Mouse (Mus musculus) midbrain, postnatal 0 days (tissue): Measurements from ENCODE around the gene Ccdc92. TPM values are rescaled to one million over a fixed set of nuclear protein-coding genes. Genes with fewer than 3 reads are reported as not detected.

Experiments
- ATAC-seq: fragments of 200-750 bp; cut with Nextera tagmentation; 2 replicates; pipeline ENCODE4 v1.8.0; 2017; ENCODE audit warnings: moderate number of reproducible peaks, mild to moderate bottlenecking, moderate TSS enrichment, moderate library complexity; ENCODE audit not compliant: low FRiP score
- DNase-seq: peaks from one replicate; pipeline ENCODE4 v3.0.0-alpha.2; 2015; ENCODE audit warnings: low spot score
- H3K27ac ChIP-seq: fragments of 300-500 bp; sonication (generic); 2 replicates; pipeline ENCODE4 v1.5.1; 2014; ENCODE audit warnings: low read depth, mild to moderate bottlenecking, low read length, mixed read lengths
- H3K27me3 ChIP-seq: fragments of 300-500 bp; sonication (generic); 2 replicates; pipeline ENCODE4 v1.6.1; 2014; ENCODE audit warnings: low read length, control low read depth, mixed read lengths; ENCODE audit not compliant: insufficient read depth
- H3K36me3 ChIP-seq: fragments of 300-500 bp; sonication (generic); 2 replicates; pipeline ENCODE4 v1.6.1; 2014; ENCODE audit warnings: low read length, control low read depth, mixed read lengths; ENCODE audit not compliant: insufficient read depth
- H3K4me1 ChIP-seq: fragments of 300-500 bp; sonication (generic); 2 replicates; pipeline ENCODE4 v1.6.1; 2014; ENCODE audit warnings: mild to moderate bottlenecking, control low read depth, antibody characterized with exemption, low read length, mixed read lengths; ENCODE audit not compliant: insufficient read depth
- H3K4me2 ChIP-seq: fragments of 300-500 bp; sonication (generic); 2 replicates; pipeline ENCODE4 v1.6.1; 2014; ENCODE audit warnings: low read depth, mild to moderate bottlenecking, low read length, mixed read lengths; ENCODE audit not compliant: poor library complexity, severe bottlenecking
- H3K4me3 ChIP-seq: fragments of 300-500 bp; sonication (generic); 2 replicates; pipeline ENCODE4 v1.5.1; 2014; ENCODE audit warnings: low read depth, mild to moderate bottlenecking, low read length, moderate library complexity
- H3K9ac ChIP-seq: fragments of 300-500 bp; sonication (generic); replicated peaks from 2 replicates; pipeline ENCODE4 v1.6.1; 2014; ENCODE audit warnings: mild to moderate bottlenecking, low read length, moderate library complexity, mixed read lengths; ENCODE audit not compliant: poor library complexity, severe bottlenecking
- H3K9me3 ChIP-seq: fragments of 300-500 bp; sonication (generic); 2 replicates; pipeline ENCODE4 v1.6.1; 2016; ENCODE audit warnings: low read length, control low read depth
- CTCF ChIP-seq: IDR thresholded peaks from 2 replicates; pipeline ENCODE4 v1.5.1; 2016; ENCODE audit warnings: antibody characterized with exemption, mild to moderate bottlenecking
- WGBS: fragments of 180-500 bp; shearing (Covaris S2); extraction: QIAGEN DNeasy Blood & Tissue Kit; methylation state at CpG from one replicate; pipeline ENCODE4 v1.1.7; 2014; 5-methylcytosine and 5-hydroxymethylcytosine counted together
- polyA plus RNA-seq: library from polyadenylated mRNA; unstranded; fragments of >200 nt; fragmentation: Nextera tagmentation; extraction: Ambion mirVana; gene quantifications from 2 replicates; pipeline ENCODE4 v1.2.1, GENCODE M21; 2015
- total RNA-seq: library from RNA; depleted of rRNA; stranded (reverse); fragments of >200 nt; gene quantifications from 2 replicates; pipeline ENCODE4 v1.2.3, GENCODE M21; 2014

Gene Ccdc92
- total and polyA plus RNA-seq, 2 experiments from 2014 or later: 39.9 to 57.8 TPM

- no peak for ATAC-seq
- H3K27ac ChIP-seq: no peak overlapping the region
- WGBS: 74% methylated on average over 7 of the region's 7 CpGs
Observed at GRCm38 (mm10) chr5:124840202-124840601, 22.0 kb downstream of the Ccdc92 start.

GRCm38 (mm10) chr5:124836621-124837020, 25.6 kb downstream of the Ccdc92 start:
- Histone ChIP-seq H3K4me2 (no peak overlapping the region), H3K9ac (no peak overlapping the region), H3K27ac (no peak overlapping the region), H3K4me1 (no peaks in the 10 kb centered on the region), H3K9me3 (no peaks in the 10 kb centered on the region), H3K36me3 (peaks cover 67% of the 10 kb centered on the region), H3K27me3 (no peaks in the 10 kb centered on the region), H3K4me3 (no peak overlapping the region)
- no peak for DNase-seq
- ATAC-seq: no peak
- WGBS: 83% methylated on average over 4 of the region's 4 CpGs
- TF ChIP-seq CTCF: no peak

More at GRCm38 (mm10) chr5:124840202-124840601, 22.0 kb downstream of the Ccdc92 start:
- Histone ChIP-seq H3K4me3 (no peak overlapping the region), H3K36me3 (peaks cover 43% of the 10 kb centered on the region), H3K9ac (no peak overlapping the region), H3K4me1 (no peaks in the 10 kb centered on the region), H3K4me2 (no peak overlapping the region), H3K27me3 (no peaks in the 10 kb centered on the region), H3K9me3 (no peaks in the 10 kb centered on the region)
- DNase-seq: peak; percentile 2
- TF ChIP-seq CTCF: no peak

GRCm38 (mm10) chr5:124836075-124836474, 26.1 kb downstream of the Ccdc92 start:
- peaks cover 67% of the 10 kb centered on the region for H3K36me3 ChIP-seq
- no peak for TF ChIP-seq CTCF

GRCm38 (mm10) chr5:124835218-124835617, 27.0 kb downstream of the Ccdc92 start:
- no peaks in the 10 kb centered on the region for H3K27me3 ChIP-seq
- H3K4me2 ChIP-seq: no peak overlapping the region
- no peaks in the 10 kb centered on the region for H3K4me1 ChIP-seq
- H3K27ac ChIP-seq: no peak overlapping the region
- no peaks in the 10 kb centered on the region for H3K9me3 ChIP-seq
- H3K36me3 ChIP-seq: peaks cover 67% of the 10 kb centered on the region
- TF ChIP-seq CTCF: no peak
- WGBS: 94% methylated on average over 15 of the region's 15 CpGs
- ATAC-seq: no peak
- no peak overlapping the region for H3K9ac ChIP-seq
- DNase-seq: no peak
- no peak overlapping the region for H3K4me3 ChIP-seq

More at GRCm38 (mm10) chr5:124836075-124836474, 26.1 kb downstream of the Ccdc92 start:
- Histone ChIP-seq H3K9ac (no peak overlapping the region), H3K27ac (no peak overlapping the region), H3K27me3 (no peaks in the 10 kb centered on the region), H3K4me1 (no peaks in the 10 kb centered on the region), H3K9me3 (no peaks in the 10 kb centered on the region), H3K4me3 (no peak overlapping the region), H3K4me2 (no peak overlapping the region)
- 88% methylated on average over 10 of the region's 10 CpGs for WGBS
- ATAC-seq (no peak), DNase-seq (no peak)

- DNase-seq (no peak), ATAC-seq (no peak)
- 92% methylated on average over 12 of the region's 12 CpGs for WGBS
- H3K27me3 ChIP-seq: no peaks in the 10 kb centered on the region
- no peak overlapping the region for H3K4me3 ChIP-seq
- H3K4me2 ChIP-seq: no peak overlapping the region
- no peak overlapping the region for H3K27ac ChIP-seq
- TF ChIP-seq CTCF: no peak
- H3K9me3 ChIP-seq: no peaks in the 10 kb centered on the region
- no peak overlapping the region for H3K9ac ChIP-seq
- no peaks in the 10 kb centered on the region for H3K4me1 ChIP-seq
- H3K36me3 ChIP-seq: peaks cover 26% of the 10 kb centered on the region
Observed at GRCm38 (mm10) chr5:124830331-124830730, 31.9 kb downstream of the Ccdc92 start.

GRCm38 (mm10) chr5:124822128-124822894, 39.9 kb downstream of the Ccdc92 start:
- WGBS: 81% methylated on average over 18 of the region's 18 CpGs
- no peak for DNase-seq
- Histone ChIP-seq H3K9me3 (peaks cover 4% of the 10 kb centered on the region; the same call in 1 of the 2 replicates), H3K27ac (no peak overlapping the region), H3K4me3 (no peak overlapping the region), H3K9ac (no peak overlapping the region), H3K4me1 (no peaks in the 10 kb centered on the region), H3K27me3 (no peaks in the 10 kb centered on the region), H3K36me3 (no peaks in the 10 kb centered on the region), H3K4me2 (no peak overlapping the region)
- no peak for TF ChIP-seq CTCF
- ATAC-seq: no peak
